In genomic region chr5:34186961-34187391, GRCm38 (mm10) we compare ENCODE assay signal across 8 mouse cellular contexts. TPM values are rescaled to one million over a fixed set of nuclear protein-coding genes. Genes with fewer than 3 reads are reported as not detected.
A peak's percentile ranks its signal among the peaks of the same experiment; 100 is the strongest.
DNase-seq lines count a peak whose midpoint lies in the region; ATAC-seq and TF ChIP-seq lines count a peak whose summit lies in the region.

No protein-coding gene starts in this region.

- TF ChIP-seq CTCF in heart, adult 2 months (IDR thresholded peaks at IDR 0.05), result no peak

- H3K9me3 ChIP-seq in lung, embryonic 15.5 days, result no peaks in the 10 kb centered on the region

- H3K27me3 ChIP-seq in heart, adult 2 months (ENCODE audit: control insufficient read depth, insufficient read depth, low read length), result no peaks in the 10 kb centered on the region
- no peaks in the 10 kb centered on the region for H3K27me3 ChIP-seq in lung, embryonic 15.5 days

- 1% methylated on average over 46 of the region's 46 CpGs for WGBS in heart, adult 2 months
- under 1% methylated on average over 43 of the region's 46 CpGs for WGBS in lung, embryonic 15.5 days

- peak; percentile 38 for DNase-seq in ovary, adult 18-20 months (ENCODE audit: low spot score)
- DNase-seq in ovary, postnatal 14 days (ENCODE audit: low spot score), result no peak
- peak; percentile 70 for DNase-seq in embryo, embryonic 11 days
- DNase-seq in heart, adult 2 months, result peak; percentile 82 to 84
- peak; percentile 58 for DNase-seq in kidney, adult 9 months
- peak; percentile 51 for DNase-seq in retina, embryonic 14.5 days (ENCODE audit: low spot score)
- DNase-seq in urinary bladder, postnatal 25 days (ENCODE audit: low spot score), result peak; percentile 52

- H3K9ac ChIP-seq in heart, adult 2 months (ENCODE audit: low read depth, low read length), result peak overlapping the region; percentile 93
- H3K9ac ChIP-seq in lung, embryonic 15.5 days, result peak overlapping the region; percentile 87

- H3K4me2 ChIP-seq in lung, embryonic 15.5 days, result peak overlapping the region; percentile 90

- H3K4me1 ChIP-seq in heart, adult 2 months (ENCODE audit: control insufficient read depth, insufficient read depth, low read length), result peaks cover 45% of the 10 kb centered on the region
- peaks cover 61% of the 10 kb centered on the region for H3K4me1 ChIP-seq in lung, embryonic 15.5 days

- peak; percentile 18; the same call in 1 of the 2 replicates for TF ChIP-seq POLR2A in heart, adult 2 months (IDR thresholded peaks at IDR 0.05; ENCODE audit: insufficient read depth, low read depth, low read length)

- ATAC-seq in lung, embryonic 15.5 days (ENCODE audit: borderline replicate concordance, extremely low read depth, low FRiP score, low TSS enrichment), result peak; percentile 10; the same call in 1 of the 2 replicates

- intact Hi-C loops in heart, adult 2 months (cut with DNase I), result loop anchor here (10.0 kb wide), 1 partner anchor 532 kb away; the partner anchor contains the start of genes Slbp, Tacc3 and Tmem129

- H3K36me3 ChIP-seq in heart, adult 2 months (ENCODE audit: control insufficient read depth, insufficient read depth, low read length), result peaks cover 14% of the 10 kb centered on the region
- H3K36me3 ChIP-seq in lung, embryonic 15.5 days, result peaks cover 3% of the 10 kb centered on the region; the same call in 1 of the 2 replicates

- H3K27ac ChIP-seq in heart, adult 2 months, result peak overlapping the region; percentile 97
- H3K27ac ChIP-seq in lung, embryonic 15.5 days, result peak overlapping the region; percentile 97

- H3K4me3 ChIP-seq in heart, adult 2 months, result peak overlapping the region; percentile 89
- peak overlapping the region; percentile 92 for H3K4me3 ChIP-seq in lung, embryonic 15.5 days

- no peak for TF ChIP-seq EP300 in heart, adult 2 months (IDR thresholded peaks at IDR 0.05; ENCODE audit: insufficient read depth, low read depth, low read length)

- H3K79me2 ChIP-seq in heart, adult 2 months (replicated peaks; ENCODE audit: control insufficient read depth, insufficient read depth, low read length), result 0 out of 2 replicates have a peak, but pooled peaks cover 2% of the 10 kb centered on the region

RNA-seq across cellular contexts. Expression of gene Mxd4, which starts 0.5 kb away (rescaled TPM):
- total RNA-seq in heart, adult 2 months (2021), result 10 to 100 TPM; 63.3 to 71.4 TPM
- polyA plus RNA-seq in heart, adult 2 months (2012; rRNA removed), result 78.1 and 89.8 TPM in 2 replicates
- 44.5 and 50.0 TPM in 2 replicates for polyA plus RNA-seq in lung, embryonic 15.5 days (2015; fragmentation: Nextera tagmentation; extraction: Ambion mirVana)

RNA-seq across cellular contexts. Expression of gene Haus3, which starts 17.6 kb away (rescaled TPM):
- 1 to 10 TPM; 3.2 to 4.8 TPM for total RNA-seq in heart, adult 2 months (2021)
- 0.92 and 1.8 TPM in 2 replicates for polyA plus RNA-seq in heart, adult 2 months (2012; rRNA removed)
- 42.2 and 43.9 TPM in 2 replicates for polyA plus RNA-seq in lung, embryonic 15.5 days (2015; fragmentation: Nextera tagmentation; extraction: Ambion mirVana)

RNA-seq across cellular contexts. Expression of gene Poln, which starts 17.7 kb away (rescaled TPM):
- total RNA-seq in heart, adult 2 months (2021), result 1 to 10 TPM; 7.0 TPM
- 3.4 and 4.3 TPM in 2 replicates for polyA plus RNA-seq in heart, adult 2 months (2012; rRNA removed)
- polyA plus RNA-seq in lung, embryonic 15.5 days (2015; fragmentation: Nextera tagmentation; extraction: Ambion mirVana), result 0.60 and 1.2 TPM in 2 replicates

Comparison
In these comparisons a context has a peak if more than half of its experiments do, and no peak if none do; other contexts are left out.
1. RNA of gene Haus3, which starts 17.6 kb away (polyA plus RNA-seq): 42.2 to 43.9 TPM in lung, embryonic 15.5 days; 0.92 to 1.8 TPM in heart, adult 2 months; every median in the first group is over 10 times any median in the second.